Mouse (Mus musculus): Measurements from ENCODE around the gene Ier3. TPM values are rescaled to one million over a fixed set of nuclear protein-coding genes. Genes with fewer than 3 reads are reported as not detected.

The Ier3 gene
- polyA plus RNA-seq (2015; fragmentation: Nextera tagmentation; extraction: Ambion mirVana) = 14.5 and 17.2 TPM in 2 replicates

- H3K9ac ChIP-seq (ENCODE audit: low read depth, low read length) = peak within 1 kb of the TSS; percentile 87
- ATAC-seq = peak; percentile 13; the same call in 1 of the 2 replicates
- no peaks in the 10 kb centered on the region for H3K9me3 ChIP-seq (ENCODE audit: control insufficient read depth, low read length)
- peak within 1 kb of the TSS; percentile 90 for H3K27ac ChIP-seq (ENCODE audit: low read depth, low read length)
- H3K4me1 ChIP-seq (ENCODE audit: control insufficient read depth, insufficient read depth, low read depth, low read length) = peaks cover 27% of the 10 kb centered on the region
- under 1% methylated on average over 62 of the region's 62 CpGs for WGBS
- H3K4me2 ChIP-seq (ENCODE audit: low read length) = peak within 1 kb of the TSS; percentile 71
- peaks cover 3% of the 10 kb centered on the region; the same call in 1 of the 2 replicates for H3K27me3 ChIP-seq (replicated peaks; ENCODE audit: control insufficient read depth, insufficient read depth, low read length)
- peak within 1 kb of the TSS; percentile 74 for H3K4me3 ChIP-seq (ENCODE audit: low read length)
- H3K36me3 ChIP-seq (ENCODE audit: control insufficient read depth, insufficient read depth, low read length) = peaks cover 12% of the 10 kb centered on the region
Measured at GRCm38 (mm10) chr17:35821439-35822430, at the start of gene Ier3. TSS of gene Ier3 (plus strand) at chr17:35821684.

- Histone ChIP-seq H3K27me3 (replicated peaks; ENCODE audit: control insufficient read depth, insufficient read depth, low read length) (no peaks in the 10 kb centered on the region), H3K4me1 (ENCODE audit: control insufficient read depth, insufficient read depth, low read depth, low read length) (peaks cover 3% of the 10 kb centered on the region), H3K4me2 (ENCODE audit: low read length) (no peak overlapping the region), H3K9ac (ENCODE audit: low read depth, low read length) (no peak overlapping the region), H3K27ac (ENCODE audit: low read depth, low read length) (peak overlapping the region; percentile 63), H3K36me3 (ENCODE audit: control insufficient read depth, insufficient read depth, low read length) (no peaks in the 10 kb centered on the region), H3K9me3 (ENCODE audit: control insufficient read depth, low read length) (no peaks in the 10 kb centered on the region), H3K4me3 (ENCODE audit: low read length) (no peak overlapping the region)
- ATAC-seq = peak; percentile 70
- 47% methylated on average over 13 of the region's 13 CpGs for WGBS
Measured at GRCm38 (mm10) chr17:35776811-35777609, 44.5 kb upstream of the Ier3 start.

- Histone ChIP-seq H3K36me3 (ENCODE audit: control insufficient read depth, insufficient read depth, low read length) (no peaks in the 10 kb centered on the region), H3K27me3 (replicated peaks; ENCODE audit: control insufficient read depth, insufficient read depth, low read length) (no peaks in the 10 kb centered on the region), H3K4me3 (ENCODE audit: low read length) (no peak overlapping the region), H3K9ac (ENCODE audit: low read depth, low read length) (no peak overlapping the region), H3K4me1 (ENCODE audit: control insufficient read depth, insufficient read depth, low read depth, low read length) (peaks cover 3% of the 10 kb centered on the region), H3K9me3 (ENCODE audit: control insufficient read depth, low read length) (no peaks in the 10 kb centered on the region), H3K4me2 (ENCODE audit: low read length) (no peak overlapping the region), H3K27ac (ENCODE audit: low read depth, low read length) (no peak overlapping the region)
- ATAC-seq = no peak
- 74% methylated on average over 6 of the region's 6 CpGs for WGBS
Measured at GRCm38 (mm10) chr17:35778965-35779364, 42.5 kb upstream of the Ier3 start.

GRCm38 (mm10) chr17:35779466-35780205 lies 41.8 kb upstream of the Ier3 start:
- 67% methylated on average over 10 of the region's 10 CpGs for WGBS
- peaks cover 3% of the 10 kb centered on the region for H3K4me1 ChIP-seq (ENCODE audit: control insufficient read depth, insufficient read depth, low read depth, low read length)
- no peak for ATAC-seq
- no peaks in the 10 kb centered on the region for H3K27me3 ChIP-seq (replicated peaks; ENCODE audit: control insufficient read depth, insufficient read depth, low read length)
- no peak overlapping the region for H3K27ac ChIP-seq (ENCODE audit: low read depth, low read length)
- no peaks in the 10 kb centered on the region for H3K9me3 ChIP-seq (ENCODE audit: control insufficient read depth, low read length)
- H3K4me2 ChIP-seq (ENCODE audit: low read length) = no peak overlapping the region
- H3K9ac ChIP-seq (ENCODE audit: low read depth, low read length) = no peak overlapping the region
- no peak overlapping the region for H3K4me3 ChIP-seq (ENCODE audit: low read length)
- H3K36me3 ChIP-seq (ENCODE audit: control insufficient read depth, insufficient read depth, low read length) = no peaks in the 10 kb centered on the region

DNA sequence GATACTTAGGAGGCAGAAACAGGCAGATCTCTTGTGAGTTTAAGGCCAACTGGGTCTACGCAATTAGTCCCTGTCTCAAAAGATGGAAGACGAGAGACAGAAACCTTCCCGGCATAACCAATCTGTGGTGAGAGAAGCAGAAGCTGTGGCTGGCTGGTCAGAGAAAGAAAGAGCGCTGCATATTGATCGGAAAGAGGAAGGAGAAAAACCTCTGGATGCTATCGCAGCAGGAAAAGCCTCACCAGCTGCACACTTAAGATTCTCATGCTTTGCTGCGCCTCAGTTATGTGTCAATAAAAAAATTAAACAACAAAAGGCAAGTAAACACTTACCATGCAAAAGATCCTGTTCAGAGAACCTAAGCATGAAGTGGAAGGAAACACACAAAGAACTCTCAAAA lies 41.1 kb upstream of the Ier3 start:
- Histone ChIP-seq H3K36me3 (ENCODE audit: control insufficient read depth, insufficient read depth, low read length) (no peaks in the 10 kb centered on the region), H3K4me1 (ENCODE audit: control insufficient read depth, insufficient read depth, low read depth, low read length) (peaks cover 3% of the 10 kb centered on the region), H3K9ac (ENCODE audit: low read depth, low read length) (no peak overlapping the region), H3K27ac (ENCODE audit: low read depth, low read length) (no peak overlapping the region), H3K27me3 (replicated peaks; ENCODE audit: control insufficient read depth, insufficient read depth, low read length) (no peaks in the 10 kb centered on the region), H3K9me3 (ENCODE audit: control insufficient read depth, low read length) (no peaks in the 10 kb centered on the region), H3K4me2 (ENCODE audit: low read length) (no peak overlapping the region), H3K4me3 (ENCODE audit: low read length) (no peak overlapping the region)
- 94% methylated on average over 7 of the region's 7 CpGs for WGBS
- ATAC-seq = no peak

DNA sequence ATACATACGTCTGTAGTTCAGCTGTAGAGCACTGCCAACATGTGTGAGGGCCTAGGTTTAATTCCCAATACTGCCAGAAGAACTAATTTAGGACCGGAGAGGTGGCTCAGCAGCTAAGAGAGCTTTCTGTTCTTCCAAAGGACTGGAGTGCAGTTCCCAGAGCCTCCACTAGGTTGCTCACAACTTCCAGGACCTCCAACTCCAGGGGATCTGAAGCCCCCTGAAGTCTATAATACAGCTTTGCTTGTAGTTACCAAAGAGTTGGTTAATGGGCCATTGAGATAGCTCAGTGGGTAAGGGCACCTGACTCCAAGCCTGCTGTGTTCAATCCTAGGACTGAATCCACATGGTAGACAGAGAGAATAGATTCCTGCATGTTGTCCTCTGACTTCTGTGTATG lies 39.1 kb upstream of the Ier3 start:
- 71% methylated on average over 2 of the region's 2 CpGs for WGBS
- no peaks in the 10 kb centered on the region for H3K9me3 ChIP-seq (ENCODE audit: control insufficient read depth, low read length)

DNA sequence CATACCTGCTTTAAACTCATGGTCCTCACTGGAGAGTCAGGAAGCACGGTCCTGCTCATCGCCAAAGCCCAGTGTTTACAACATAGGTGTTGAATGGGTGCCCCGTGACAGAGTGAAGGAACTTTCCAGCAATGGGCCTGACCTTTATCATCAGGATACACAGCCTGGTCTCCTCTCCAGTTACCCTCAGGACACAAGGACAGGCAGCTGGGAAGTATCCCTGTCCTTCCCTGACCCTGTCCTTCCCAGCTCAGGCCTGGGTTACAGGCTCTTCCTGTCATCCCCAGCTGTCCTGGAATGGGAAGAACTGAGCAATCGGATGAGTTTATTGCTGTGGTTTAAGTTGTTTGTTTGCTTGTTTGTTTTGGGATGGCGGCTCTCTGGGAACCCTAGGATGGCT lies 38.6 kb upstream of the Ier3 start:
- Histone ChIP-seq H3K36me3 (ENCODE audit: control insufficient read depth, insufficient read depth, low read length) (no peaks in the 10 kb centered on the region), H3K27ac (ENCODE audit: low read depth, low read length) (no peak overlapping the region), H3K4me3 (ENCODE audit: low read length) (no peak overlapping the region), H3K4me2 (ENCODE audit: low read length) (no peak overlapping the region), H3K4me1 (ENCODE audit: control insufficient read depth, insufficient read depth, low read depth, low read length) (no peaks in the 10 kb centered on the region), H3K9me3 (ENCODE audit: control insufficient read depth, low read length) (no peaks in the 10 kb centered on the region), H3K9ac (ENCODE audit: low read depth, low read length) (no peak overlapping the region), H3K27me3 (replicated peaks; ENCODE audit: control insufficient read depth, insufficient read depth, low read length) (no peaks in the 10 kb centered on the region)
- 92% methylated on average over 5 of the region's 5 CpGs for whole genome bisulfite sequencing
- ATAC-seq = no peak

More for the DNA sequence above, 39.1 kb upstream of the Ier3 start:
- no peak overlapping the region for H3K4me3 ChIP-seq (ENCODE audit: low read length)
- no peaks in the 10 kb centered on the region for H3K27me3 ChIP-seq (replicated peaks; ENCODE audit: control insufficient read depth, insufficient read depth, low read length)
- no peaks in the 10 kb centered on the region for H3K36me3 ChIP-seq (ENCODE audit: control insufficient read depth, insufficient read depth, low read length)
- H3K4me2 ChIP-seq (ENCODE audit: low read length) = no peak overlapping the region
- no peak overlapping the region for H3K9ac ChIP-seq (ENCODE audit: low read depth, low read length)
- no peak for ATAC-seq
- H3K4me1 ChIP-seq (ENCODE audit: control insufficient read depth, insufficient read depth, low read depth, low read length) = no peaks in the 10 kb centered on the region
- H3K27ac ChIP-seq (ENCODE audit: low read depth, low read length) = no peak overlapping the region

DNA sequence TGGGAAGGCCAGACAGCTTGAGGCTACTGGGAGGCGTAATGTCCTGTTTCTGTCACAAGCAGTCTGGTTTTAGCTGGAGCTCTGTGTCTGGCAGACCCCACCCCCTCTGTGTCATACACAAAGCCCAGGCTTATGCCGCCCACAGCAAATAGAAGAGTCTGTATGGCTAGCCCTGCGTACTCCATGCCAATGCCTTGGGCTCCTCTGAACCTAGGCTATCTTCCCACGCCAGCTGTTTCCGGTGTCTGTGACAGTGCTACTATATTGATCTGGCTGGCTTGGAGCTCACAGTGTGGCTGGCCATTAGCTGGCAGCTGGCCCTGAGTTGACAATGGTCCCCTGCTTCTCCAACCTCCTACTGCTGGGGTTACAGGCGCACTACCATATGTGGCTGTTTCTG lies 37.5 kb upstream of the Ier3 start:
- no peak overlapping the region for H3K4me2 ChIP-seq (ENCODE audit: low read length)
- ATAC-seq = peak; percentile 81
- H3K27me3 ChIP-seq (replicated peaks; ENCODE audit: control insufficient read depth, insufficient read depth, low read length) = no peaks in the 10 kb centered on the region
- no peak overlapping the region for H3K27ac ChIP-seq (ENCODE audit: low read depth, low read length)
- H3K4me3 ChIP-seq (ENCODE audit: low read length) = no peak overlapping the region
- H3K4me1 ChIP-seq (ENCODE audit: control insufficient read depth, insufficient read depth, low read depth, low read length) = no peaks in the 10 kb centered on the region
- no peaks in the 10 kb centered on the region for H3K36me3 ChIP-seq (ENCODE audit: control insufficient read depth, insufficient read depth, low read length)
- no peak overlapping the region for H3K9ac ChIP-seq (ENCODE audit: low read depth, low read length)
- WGBS = 63% methylated on average over 6 of the region's 6 CpGs
- H3K9me3 ChIP-seq (ENCODE audit: control insufficient read depth, low read length) = no peaks in the 10 kb centered on the region

Measured in hindbrain, embryonic 16.5 days (tissue).